Mouse (Mus musculus): ENCODE data around the gene Slc6a13. TPM values are rescaled to one million over a fixed set of nuclear protein-coding genes. Genes with fewer than 3 reads are reported as not detected.

The Slc6a13 gene
- polyA plus RNA-seq, 1 experiment = 11.8 TPM

GRCm38 (mm10) chr6:121337770-121338518 is 37.9 kb downstream of the Slc6a13 start:
- H3K4me1 ChIP-seq (ENCODE audit: control insufficient read depth, insufficient read depth, low read length) = no peaks in the 10 kb centered on the region
- H3K4me3 ChIP-seq (ENCODE audit: insufficient read depth, low read length) = no peak overlapping the region
- no peak overlapping the region for H3K27ac ChIP-seq (ENCODE audit: insufficient read depth, low read length)
- TF ChIP-seq CTCF (IDR thresholded peaks at IDR 0.05; ENCODE audit: extremely low read depth, insufficient read depth, low read length) = peak; percentile 88
- no peak for TF ChIP-seq POLR2A (IDR thresholded peaks at IDR 0.05; ENCODE audit: extremely low read depth, insufficient read depth, low read length)

GRCm38 (mm10) chr6:121338519-121338896 is 38.5 kb downstream of the Slc6a13 start:
- Histone ChIP-seq H3K4me1 (ENCODE audit: control insufficient read depth, insufficient read depth, low read length) (no peaks in the 10 kb centered on the region), H3K27ac (ENCODE audit: insufficient read depth, low read length) (no peak overlapping the region), H3K4me3 (ENCODE audit: insufficient read depth, low read length) (no peak overlapping the region)
- TF ChIP-seq POLR2A (IDR thresholded peaks at IDR 0.05; ENCODE audit: extremely low read depth, insufficient read depth, low read length) = no peak
- TF ChIP-seq CTCF (IDR thresholded peaks at IDR 0.05; ENCODE audit: extremely low read depth, insufficient read depth, low read length) = no peak

GRCm38 (mm10) chr6:121341650-121342049 is 41.6 kb downstream of the Slc6a13 start:
- no peak for TF ChIP-seq CTCF (IDR thresholded peaks at IDR 0.05; ENCODE audit: extremely low read depth, insufficient read depth, low read length)
- TF ChIP-seq POLR2A (IDR thresholded peaks at IDR 0.05; ENCODE audit: extremely low read depth, insufficient read depth, low read length) = no peak
- Histone ChIP-seq H3K27ac (ENCODE audit: insufficient read depth, low read length) (no peak overlapping the region), H3K4me1 (ENCODE audit: control insufficient read depth, insufficient read depth, low read length) (no peaks in the 10 kb centered on the region), H3K4me3 (ENCODE audit: insufficient read depth, low read length) (no peak overlapping the region)

GRCm38 (mm10) chr6:121343026-121343770 is 43.2 kb downstream of the Slc6a13 start, which contains the start of gene Slc6a12:
TSS of gene Slc6a12 (plus strand) at chr6:121343076.
- no peak for TF ChIP-seq CTCF (IDR thresholded peaks at IDR 0.05; ENCODE audit: extremely low read depth, insufficient read depth, low read length)
- TF ChIP-seq POLR2A (IDR thresholded peaks at IDR 0.05; ENCODE audit: extremely low read depth, insufficient read depth, low read length) = no peak
- H3K4me1 ChIP-seq (ENCODE audit: control insufficient read depth, insufficient read depth, low read length) = no peaks in the 10 kb centered on the region

GRCm38 (mm10) chr6:121343771-121344123 is 43.7 kb downstream of the Slc6a13 start:
- Histone ChIP-seq H3K27ac (ENCODE audit: insufficient read depth, low read length) (no peak overlapping the region), H3K4me3 (ENCODE audit: insufficient read depth, low read length) (no peak overlapping the region), H3K4me1 (ENCODE audit: control insufficient read depth, insufficient read depth, low read length) (no peaks in the 10 kb centered on the region)
- TF ChIP-seq POLR2A (IDR thresholded peaks at IDR 0.05; ENCODE audit: extremely low read depth, insufficient read depth, low read length) (no peak), CTCF (IDR thresholded peaks at IDR 0.05; ENCODE audit: extremely low read depth, insufficient read depth, low read length) (no peak)

More at GRCm38 (mm10) chr6:121343026-121343770, 43.2 kb downstream of the Slc6a13 start, which contains the start of gene Slc6a12:
- H3K27ac ChIP-seq (ENCODE audit: insufficient read depth, low read length) = no peak within 1 kb of the TSS
- H3K4me3 ChIP-seq (ENCODE audit: insufficient read depth, low read length) = no peak within 1 kb of the TSS

- H3K4me1 ChIP-seq (ENCODE audit: control insufficient read depth, insufficient read depth, low read length) = no peaks in the 10 kb centered on the region
- no peak overlapping the region for H3K4me3 ChIP-seq (ENCODE audit: insufficient read depth, low read length)
- TF ChIP-seq POLR2A (IDR thresholded peaks at IDR 0.05; ENCODE audit: extremely low read depth, insufficient read depth, low read length) (no peak), CTCF (IDR thresholded peaks at IDR 0.05; ENCODE audit: extremely low read depth, insufficient read depth, low read length) (no peak)
- H3K27ac ChIP-seq (ENCODE audit: insufficient read depth, low read length) = no peak overlapping the region
These were observed 44.3 kb downstream of the Slc6a13 start for GRCm38 (mm10) chr6:121344329-121344728.

GRCm38 (mm10) chr6:121346428-121346827 is 46.4 kb downstream of the Slc6a13 start:
- Histone ChIP-seq H3K4me3 (ENCODE audit: insufficient read depth, low read length) (no peak overlapping the region), H3K4me1 (ENCODE audit: control insufficient read depth, insufficient read depth, low read length) (no peaks in the 10 kb centered on the region), H3K27ac (ENCODE audit: insufficient read depth, low read length) (no peak overlapping the region)
- no peak for TF ChIP-seq CTCF (IDR thresholded peaks at IDR 0.05; ENCODE audit: extremely low read depth, insufficient read depth, low read length)
- no peak for TF ChIP-seq POLR2A (IDR thresholded peaks at IDR 0.05; ENCODE audit: extremely low read depth, insufficient read depth, low read length)

- Histone ChIP-seq H3K27ac (ENCODE audit: insufficient read depth, low read length) (no peak overlapping the region), H3K4me3 (ENCODE audit: insufficient read depth, low read length) (no peak overlapping the region), H3K4me1 (ENCODE audit: control insufficient read depth, insufficient read depth, low read length) (no peaks in the 10 kb centered on the region)
- no peak for TF ChIP-seq POLR2A (IDR thresholded peaks at IDR 0.05; ENCODE audit: extremely low read depth, insufficient read depth, low read length)
- no peak for TF ChIP-seq CTCF (IDR thresholded peaks at IDR 0.05; ENCODE audit: extremely low read depth, insufficient read depth, low read length)
These were observed 52.2 kb downstream of the Slc6a13 start for GRCm38 (mm10) chr6:121352276-121352675.

- no peak for TF ChIP-seq POLR2A (IDR thresholded peaks at IDR 0.05; ENCODE audit: extremely low read depth, insufficient read depth, low read length)
- no peak for TF ChIP-seq CTCF (IDR thresholded peaks at IDR 0.05; ENCODE audit: extremely low read depth, insufficient read depth, low read length)
These were observed 56.0 kb downstream of the Slc6a13 start for GRCm38 (mm10) chr6:121356041-121356440.

More at GRCm38 (mm10) chr6:121356041-121356440, 56.0 kb downstream of the Slc6a13 start:
- Histone ChIP-seq H3K27ac (ENCODE audit: insufficient read depth, low read length) (no peak overlapping the region), H3K4me1 (ENCODE audit: control insufficient read depth, insufficient read depth, low read length) (no peaks in the 10 kb centered on the region), H3K4me3 (ENCODE audit: insufficient read depth, low read length) (no peak overlapping the region)
